Mouse (Mus musculus): ENCODE results near the gene Cfb. TPM values are rescaled to one million over a fixed set of nuclear protein-coding genes. Genes with fewer than 3 reads are reported as not detected.

Cfb gene
- total and polyA plus RNA-seq, 3 experiments, result 0.34 to 5.9 TPM; not detected in 1

- Histone ChIP-seq H3K4me1 (ENCODE audit: control insufficient read depth in 1 of 2, insufficient read depth in 2 of 2) (peaks cover 0 to 20% of the 10 kb centered on the region in 2 experiments; a peak in 2 of 4 replicates), H3K9me3 (replicated peaks; ENCODE audit: low read length) (no peaks in the 10 kb centered on the region), H3K79me2 (replicated peaks; ENCODE audit: control insufficient read depth, extremely low read depth, insufficient read depth, poor library complexity, severe bottlenecking) (no peaks in the 10 kb centered on the region), H3K4me3 (replicated peaks in 1 of 3; ENCODE audit: low read depth in 2 of 3, low read length in 2 of 3, poor library complexity in 1 of 3) (no peak overlapping the region), H3K9ac (ENCODE audit: insufficient read depth, low read depth) (no peak overlapping the region), H3K27me3 (replicated peaks) (no peaks in the 10 kb centered on the region), H3K36me3 (replicated peaks in 1 of 2; ENCODE audit: control insufficient read depth in 1 of 2, insufficient read depth in 1 of 2, low read length in 1 of 2) (peaks cover 34 to 63% of the 10 kb centered on the region in 2 experiments), H3K4me2 (ENCODE audit: insufficient read depth, low read depth, poor library complexity, severe bottlenecking) (no peak overlapping the region), H3K27ac (ENCODE audit: insufficient read depth, low read depth) (no peak overlapping the region)
- no peak for DNase-seq (ENCODE audit: extremely low read depth)
- TF ChIP-seq IRF4 (IDR thresholded peaks at IDR 0.05; ENCODE audit: low read depth, low read length) (no peak), SMC3 (IDR thresholded peaks at IDR 0.05; ENCODE audit: low read depth, low read length) (no peak), ZKSCAN1 (IDR thresholded peaks at IDR 0.05; ENCODE audit: borderline replicate concordance, low read depth, low read length) (no peak), UBTF (IDR thresholded peaks at IDR 0.05; ENCODE audit: low read depth, low read length) (no peak), USF2 (conservative IDR thresholded peaks at IDR 0.05; ENCODE audit: low read depth, low read length) (no peak)
- dilution Hi-C loops (cut with MboI; ENCODE audit: extremely low pct_ligation_motif_present, extremely low pct_unique_long_range_greater_than_20kb, low sequenced_read_pairs), result no loop called here
- in situ Hi-C loops (cut with MboI; ENCODE audit: low pct_ligation_motif_present, low pct_unique_long_range_greater_than_20kb, low sequenced_read_pairs), result loop anchor here (5.0 kb wide), 1 partner anchor 54 kb away; the partner anchor contains the start of gene Slc44a4
Observed at GRCm38 (mm10) chr17:34858670-34859069, 3.6 kb downstream of the Cfb start.

DNA sequence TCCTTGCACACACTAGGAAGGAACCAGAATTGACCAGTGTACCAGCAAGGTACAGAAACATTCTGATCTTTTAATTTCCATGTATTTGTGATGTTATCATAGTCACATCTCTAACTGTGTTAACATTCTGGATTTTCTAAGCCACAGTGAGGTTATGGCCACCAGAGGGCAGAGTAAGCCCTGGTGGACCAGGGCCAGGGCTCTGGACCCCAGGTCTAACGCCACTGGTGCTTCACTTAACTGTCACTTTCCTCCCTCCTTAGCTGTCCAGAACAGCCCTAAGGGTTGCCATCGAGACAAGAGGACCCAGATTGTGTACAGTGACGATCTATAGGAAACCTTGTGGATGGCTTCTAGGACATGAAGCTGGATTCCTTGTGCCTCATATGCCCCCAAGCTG is 6.5 kb downstream of the Cfb start:
- Histone ChIP-seq H3K27me3 (replicated peaks) (no peaks in the 10 kb centered on the region), H3K36me3 (replicated peaks in 1 of 2; ENCODE audit: control insufficient read depth in 1 of 2, insufficient read depth in 1 of 2, low read length in 1 of 2) (peaks cover 48 to 81% of the 10 kb centered on the region in 2 experiments), H3K4me1 (ENCODE audit: control insufficient read depth in 1 of 2, insufficient read depth in 2 of 2) (peaks cover 0 to 35% of the 10 kb centered on the region in 2 experiments), H3K79me2 (replicated peaks; ENCODE audit: control insufficient read depth, extremely low read depth, insufficient read depth, poor library complexity, severe bottlenecking) (peaks cover 11% of the 10 kb centered on the region), H3K4me2 (ENCODE audit: insufficient read depth, low read depth, poor library complexity, severe bottlenecking) (no peak overlapping the region), H3K9ac (ENCODE audit: insufficient read depth, low read depth) (no peak overlapping the region), H3K27ac (ENCODE audit: insufficient read depth, low read depth) (no peak overlapping the region), H3K9me3 (replicated peaks; ENCODE audit: low read length) (no peaks in the 10 kb centered on the region), H3K4me3 (replicated peaks in 1 of 3; ENCODE audit: low read depth in 2 of 3, low read length in 2 of 3, poor library complexity in 1 of 3) (no peak overlapping the region)
- TF ChIP-seq USF2 (conservative IDR thresholded peaks at IDR 0.05; ENCODE audit: low read depth, low read length) (no peak), ZC3H11A (IDR thresholded peaks at IDR 0.05; ENCODE audit: low read depth, low read length) (peak; percentile 67), MAFK (IDR thresholded peaks at IDR 0.05; ENCODE audit: insufficient replicate concordance, low read length) (no peak), SMC3 (IDR thresholded peaks at IDR 0.05; ENCODE audit: low read depth, low read length) (peak; percentile 93), JUN (IDR thresholded peaks at IDR 0.05; ENCODE audit: insufficient read depth, low read depth, low read length) (no peak), POLR2A (IDR thresholded peaks at IDR 0.05; ENCODE audit: low read depth, low read length) (no peak), RAD21 (IDR thresholded peaks at IDR 0.05; ENCODE audit: low read depth, low read length) (peak; percentile 82), IRF4 (IDR thresholded peaks at IDR 0.05; ENCODE audit: low read depth, low read length) (no peak), E2F4 (IDR thresholded peaks at IDR 0.05; ENCODE audit: insufficient replicate concordance, low read depth, low read length) (no peak), CTCF (conservative IDR thresholded peaks at IDR 0.05 in 1 of 2, IDR thresholded peaks at IDR 0.05 in 1 of 2; ENCODE audit: low read depth in 2 of 2, low read length in 2 of 2) (peak; percentile 70 to 90)
- DNase-seq (ENCODE audit: extremely low read depth), result peak; percentile 45
- dilution Hi-C loops (cut with MboI; ENCODE audit: extremely low pct_ligation_motif_present, extremely low pct_unique_long_range_greater_than_20kb, low sequenced_read_pairs), result no loop called here
- in situ Hi-C loops (cut with MboI; ENCODE audit: low pct_ligation_motif_present, low pct_unique_long_range_greater_than_20kb, low sequenced_read_pairs), result loop anchor here (5.0 kb wide), 1 partner anchor 56 kb away; the partner anchor contains the start of gene Slc44a4

DNA sequence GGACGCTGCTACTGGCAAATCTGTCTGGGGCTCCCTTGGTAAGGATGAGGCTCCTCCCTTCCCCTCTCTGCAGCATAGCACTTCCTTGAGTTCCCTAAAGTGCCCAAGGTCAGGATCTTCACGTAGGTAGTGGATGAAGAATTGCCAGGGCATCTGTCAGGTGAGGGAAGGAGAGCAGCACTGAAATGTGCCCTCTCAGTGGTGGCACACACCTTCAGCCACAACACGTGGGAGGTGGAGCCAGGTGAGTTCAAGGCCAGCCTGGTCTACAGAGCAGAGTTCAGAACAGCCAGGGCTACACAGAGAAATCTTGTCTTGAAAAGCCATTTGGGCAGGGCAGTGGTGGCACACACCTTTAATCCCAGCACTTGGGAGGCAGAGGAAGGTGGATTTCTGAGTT is 7.6 kb downstream of the Cfb start:
- TF ChIP-seq ZNF384 (IDR thresholded peaks at IDR 0.05; ENCODE audit: low read depth, low read length) (no peak), NELFE (IDR thresholded peaks at IDR 0.05; ENCODE audit: low read depth, low read length) (no peak), E2F4 (IDR thresholded peaks at IDR 0.05; ENCODE audit: insufficient replicate concordance, low read depth, low read length) (no peak), CHD1 (IDR thresholded peaks at IDR 0.05; ENCODE audit: low read depth, low read length) (no peak), SIN3A (IDR thresholded peaks at IDR 0.05; ENCODE audit: low read length) (no peak), PAX5 (IDR thresholded peaks at IDR 0.05; ENCODE audit: low read length) (no peak), CTCF (conservative IDR thresholded peaks at IDR 0.05 in 1 of 2, IDR thresholded peaks at IDR 0.05 in 1 of 2; ENCODE audit: low read depth in 2 of 2, low read length in 2 of 2) (no peak), USF2 (conservative IDR thresholded peaks at IDR 0.05; ENCODE audit: low read depth, low read length) (no peak), GABPA (IDR thresholded peaks at IDR 0.05; ENCODE audit: insufficient replicate concordance, low read depth, low read length) (no peak), CHD2 (IDR thresholded peaks at IDR 0.05; ENCODE audit: low read length) (no peak), EP300 (IDR thresholded peaks at IDR 0.05; ENCODE audit: low read length) (no peak), MAX (IDR thresholded peaks at IDR 0.05; ENCODE audit: low read length) (no peak), HCFC1 (IDR thresholded peaks at IDR 0.05; ENCODE audit: low read depth, low read length) (no peak), RCOR1 (conservative IDR thresholded peaks at IDR 0.05; ENCODE audit: low read depth, low read length) (no peak)
- Histone ChIP-seq H3K9me3 (replicated peaks; ENCODE audit: low read length) (no peaks in the 10 kb centered on the region), H3K27me3 (replicated peaks) (no peaks in the 10 kb centered on the region), H3K27ac (ENCODE audit: insufficient read depth, low read depth) (no peak overlapping the region), H3K4me2 (ENCODE audit: insufficient read depth, low read depth, poor library complexity, severe bottlenecking) (no peak overlapping the region), H3K36me3 (replicated peaks in 1 of 2; ENCODE audit: control insufficient read depth in 1 of 2, insufficient read depth in 1 of 2, low read length in 1 of 2) (peaks cover 48 to 75% of the 10 kb centered on the region in 2 experiments), H3K4me3 (replicated peaks in 1 of 3; ENCODE audit: low read depth in 2 of 3, low read length in 2 of 3, poor library complexity in 1 of 3) (no peak overlapping the region), H3K9ac (ENCODE audit: insufficient read depth, low read depth) (no peak overlapping the region), H3K4me1 (ENCODE audit: control insufficient read depth in 1 of 2, insufficient read depth in 2 of 2) (peaks cover 0 to 35% of the 10 kb centered on the region in 2 experiments), H3K79me2 (replicated peaks; ENCODE audit: control insufficient read depth, extremely low read depth, insufficient read depth, poor library complexity, severe bottlenecking) (peaks cover 14% of the 10 kb centered on the region)
- dilution Hi-C loops (cut with MboI; ENCODE audit: extremely low pct_ligation_motif_present, extremely low pct_unique_long_range_greater_than_20kb, low sequenced_read_pairs) (no loop called here), in situ Hi-C loops (cut with MboI; ENCODE audit: low pct_ligation_motif_present, low pct_unique_long_range_greater_than_20kb, low sequenced_read_pairs) (loop anchor here (5.0 kb wide), 1 partner anchor 58 kb away; the partner anchor contains the start of gene Slc44a4)
- no peak for DNase-seq (ENCODE audit: extremely low read depth)
